Mouse (Mus musculus): ENCODE data around the gene Gal3st2c.
"Not testable (repeated sequence)": the region's sequence is repeated elsewhere in the genome, so short reads cannot be mapped to it uniquely, and the experiment has no call there.

The Gal3st2c gene

GRCm38 (mm10) chr1:94045559-94045958 is 55.2 kb downstream of the Gal3st2c start:
- no peak for DNase-seq (ENCODE audit: low read depth, low spot score)

- DNase-seq (ENCODE audit: low read depth, low spot score): no peak
These were observed 56.2 kb downstream of the Gal3st2c start for GRCm38 (mm10) chr1:94046544-94046943.

GRCm38 (mm10) chr1:94051104-94051503 is 60.8 kb downstream of the Gal3st2c start:
- DNase-seq (ENCODE audit: low read depth, low spot score): no peak

DNA sequence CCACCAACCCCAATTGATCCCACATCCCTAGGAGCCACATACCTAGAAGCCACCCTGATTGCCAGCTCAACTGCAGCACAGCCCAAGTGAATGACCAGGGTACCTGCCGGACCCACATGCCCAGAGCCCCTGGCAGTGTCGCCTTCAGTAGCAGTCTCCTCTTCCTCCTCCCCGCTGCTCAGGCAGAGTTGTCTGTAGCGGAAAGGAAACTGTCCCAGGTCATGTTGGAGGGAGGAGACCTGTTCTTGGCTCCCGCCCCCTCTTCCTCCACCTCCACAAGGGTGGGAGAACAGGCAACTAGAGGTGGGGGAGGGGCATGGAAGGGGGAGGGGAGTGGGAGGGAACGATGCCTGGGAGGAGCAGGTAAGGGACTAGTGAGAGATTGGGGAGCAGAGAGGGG is 62.1 kb downstream of the Gal3st2c start, which contains the start of gene Pdcd1:
Gene Pdcd1, minus strand, starts transcription at position 181 of the 400 bp plus-strand sequence.
- no peak for DNase-seq (ENCODE audit: low read depth, low spot score)

- peak; percentile 93 for DNase-seq (ENCODE audit: low read depth, low spot score)
These were observed 63.4 kb downstream of the Gal3st2c start for GRCm38 (mm10) chr1:94053530-94054216.

DNA sequence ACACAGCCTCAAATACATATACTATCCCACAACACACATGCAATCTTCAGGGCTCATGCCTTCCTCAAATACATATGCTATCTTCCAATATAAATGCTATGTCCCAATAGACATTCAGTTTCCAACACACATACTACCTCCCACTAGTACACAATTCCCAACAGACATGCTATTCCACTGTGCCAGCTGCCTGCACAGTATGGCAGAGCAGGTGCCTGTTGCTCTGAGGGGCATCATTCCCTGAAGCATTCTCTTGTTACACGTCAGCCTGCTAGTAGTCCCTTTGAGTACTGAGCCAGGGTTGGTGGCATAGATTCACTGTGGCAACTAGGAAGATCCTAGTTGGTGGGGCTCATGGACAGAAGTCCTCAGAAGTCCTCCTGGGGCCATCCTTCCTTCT is 64.2 kb downstream of the Gal3st2c start:
- DNase-seq (ENCODE audit: low read depth, low spot score): no peak

DNA sequence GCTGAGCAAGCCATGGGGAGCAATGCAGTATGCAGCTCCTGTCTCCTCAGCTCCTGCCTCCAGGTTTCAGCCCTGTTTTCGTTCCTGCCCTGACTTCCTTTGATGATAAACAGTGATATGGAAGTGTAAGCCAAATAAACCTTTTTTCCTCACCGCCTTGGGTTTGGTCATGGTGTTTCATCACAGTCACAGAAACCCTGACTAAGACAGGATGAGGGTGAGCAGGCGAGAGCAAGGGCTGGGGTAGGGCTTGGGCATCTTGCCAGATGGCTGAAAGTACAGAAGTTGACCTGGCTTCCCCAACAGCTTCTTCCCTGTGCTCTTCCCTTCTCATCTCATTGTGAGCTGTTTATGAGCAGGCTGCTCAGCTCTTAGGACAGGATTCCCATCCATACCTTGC is 65.7 kb downstream of the Gal3st2c start:
- no peak for DNase-seq (ENCODE audit: low read depth, low spot score)

GRCm38 (mm10) chr1:94057401-94057800 is 67.1 kb downstream of the Gal3st2c start:
- no peak for DNase-seq (ENCODE audit: low read depth, low spot score)

DNA sequence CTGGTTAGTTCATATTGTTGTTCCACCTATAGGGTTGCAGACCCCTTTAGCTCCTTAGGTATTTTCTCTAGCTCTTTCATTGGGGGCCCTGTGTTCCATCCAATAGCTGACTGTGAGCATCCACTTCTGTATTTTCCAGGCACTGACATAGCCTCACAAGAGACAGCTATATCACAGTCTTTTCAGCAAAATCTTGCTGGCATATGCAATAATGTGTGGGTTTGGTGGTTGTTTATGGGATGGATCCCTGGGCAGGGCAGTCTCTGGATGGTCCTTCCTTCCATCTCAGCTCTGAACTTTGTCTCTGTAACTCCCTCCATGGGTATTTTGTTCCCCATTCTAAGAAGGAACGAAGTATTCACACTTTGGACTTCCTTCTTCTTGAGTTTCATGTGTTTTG is 68.0 kb downstream of the Gal3st2c start:
- DNase-seq (ENCODE audit: low read depth, low spot score): not testable (repeated sequence)
